Mouse (Mus musculus) CD8-positive naive resting alpha-beta T cell, adult 2 months (primary cell): Measurements from ENCODE around the gene Elf2.
"Not testable (repeated sequence)": the region's sequence is repeated elsewhere in the genome, so short reads cannot be mapped to it uniquely, and the experiment has no call there.

ENCODE experiments used
- DNase-seq, 2 experiments: peaks; one replicate each; pipeline ENCODE4 v3.0.0; 2022; ENCODE audit warnings: low read depth in 2 of 2, low spot score in 2 of 2

Elf2 gene

GRCm38 (mm10) chr3:51359558-51360307, 19.3 kb upstream of the Elf2 start:
- DNase-seq: no peak

GRCm38 (mm10) chr3:51358660-51359557, 18.4 kb upstream of the Elf2 start:
- DNase-seq: peak; percentile 84 to 92

- DNase-seq: peak; percentile 85 to 87
These were observed 17.7 kb upstream of the Elf2 start for GRCm38 (mm10) chr3:51358181-51358580.

GRCm38 (mm10) chr3:51357624-51358023, 17.2 kb upstream of the Elf2 start:
- no peak for DNase-seq

GRCm38 (mm10) chr3:51357078-51357477, 16.6 kb upstream of the Elf2 start:
- DNase-seq: no peak

GRCm38 (mm10) chr3:51354956-51355355, 14.5 kb upstream of the Elf2 start:
- not testable (repeated sequence) for DNase-seq

- no peak for DNase-seq
These were observed 13.6 kb upstream of the Elf2 start for GRCm38 (mm10) chr3:51354034-51354427.

- DNase-seq: peak; percentile 65 to 75
These were observed 13.0 kb upstream of the Elf2 start for GRCm38 (mm10) chr3:51353325-51354033.

GRCm38 (mm10) chr3:51350806-51351205, 10.3 kb upstream of the Elf2 start:
- DNase-seq: no peak

GRCm38 (mm10) chr3:51348646-51349238, 8.3 kb upstream of the Elf2 start:
- no peak for DNase-seq

- DNase-seq: not testable (repeated sequence)
These were observed 4.6 kb upstream of the Elf2 start for GRCm38 (mm10) chr3:51345017-51345416.

GRCm38 (mm10) chr3:51344182-51344581, 3.7 kb upstream of the Elf2 start:
- DNase-seq: not testable (repeated sequence)

- no peak for DNase-seq
These were observed 2.8 kb upstream of the Elf2 start for GRCm38 (mm10) chr3:51343260-51343659.

- no peak for DNase-seq
These were observed 1.7 kb upstream of the Elf2 start for GRCm38 (mm10) chr3:51342152-51342551.

GRCm38 (mm10) chr3:51341268-51342081, 1.0 kb upstream of the Elf2 start:
- peak; percentile 39 to 46 for DNase-seq

- DNase-seq: peak; percentile 25 to 42
These were observed 520 bp downstream of the Elf2 start for GRCm38 (mm10) chr3:51339734-51340551.

GRCm38 (mm10) chr3:51339378-51339733, 1.1 kb downstream of the Elf2 start:
- DNase-seq: no peak

GRCm38 (mm10) chr3:51335378-51335777, 5.1 kb downstream of the Elf2 start:
- no peak for DNase-seq

GRCm38 (mm10) chr3:51333950-51334349, 6.5 kb downstream of the Elf2 start:
- no peak for DNase-seq
